Mouse (Mus musculus) lung, postnatal 25 days (tissue): ENCODE data around the gene Jaml.
"Not testable (repeated sequence)": the region's sequence is repeated elsewhere in the genome, so short reads cannot be mapped to it uniquely, and the experiment has no call there.

Experiments used
- DNase-seq: peaks from one replicate; pipeline ENCODE4 v3.0.0; 2022; ENCODE audit warnings: low spot score

The Jaml gene

DNA sequence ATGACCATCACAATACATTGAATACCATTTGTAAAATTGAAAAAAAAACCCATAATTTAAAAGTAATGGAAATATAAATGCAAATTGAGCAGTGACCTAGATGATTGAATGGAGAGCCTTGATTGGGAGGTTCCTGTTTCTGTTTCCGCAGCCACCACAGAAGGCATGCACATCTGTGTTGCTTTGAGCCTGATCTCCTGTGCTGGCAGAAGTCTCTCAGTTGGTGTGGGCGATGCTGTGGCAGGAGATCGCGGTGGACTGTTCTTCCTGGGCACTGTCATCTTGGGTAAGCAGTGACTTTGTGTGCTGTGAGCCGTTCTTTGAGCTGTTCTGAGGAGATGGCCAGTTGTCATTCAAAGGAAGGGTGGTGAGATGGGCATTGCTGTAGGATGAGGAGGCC is at the start of gene Jaml:
Gene Jaml (plus strand): TSS at position 173 of the 400 bp plus-strand sequence.
- DNase-seq, result no peak

DNA sequence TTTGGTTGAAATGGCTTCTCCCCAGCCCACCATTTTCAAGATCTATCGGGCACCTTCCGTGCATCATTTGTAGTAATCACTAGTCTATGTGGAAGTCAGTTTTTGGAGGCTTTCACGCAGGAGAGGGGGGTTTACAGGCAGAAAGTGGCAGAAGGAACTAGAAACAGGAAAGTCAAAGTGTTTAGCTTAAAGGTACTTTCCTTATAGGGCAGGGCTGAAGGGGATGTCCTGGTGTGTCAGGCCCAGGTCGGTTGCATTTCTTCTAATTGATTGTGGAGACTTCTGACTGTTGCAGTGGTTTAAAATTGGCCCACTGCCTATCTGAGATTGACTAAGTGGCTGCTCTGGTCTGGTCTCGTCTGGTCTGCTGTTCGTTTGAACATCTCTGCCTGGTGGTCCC is 48.6 kb upstream of the Jaml start:
- DNase-seq, result no peak

DNA sequence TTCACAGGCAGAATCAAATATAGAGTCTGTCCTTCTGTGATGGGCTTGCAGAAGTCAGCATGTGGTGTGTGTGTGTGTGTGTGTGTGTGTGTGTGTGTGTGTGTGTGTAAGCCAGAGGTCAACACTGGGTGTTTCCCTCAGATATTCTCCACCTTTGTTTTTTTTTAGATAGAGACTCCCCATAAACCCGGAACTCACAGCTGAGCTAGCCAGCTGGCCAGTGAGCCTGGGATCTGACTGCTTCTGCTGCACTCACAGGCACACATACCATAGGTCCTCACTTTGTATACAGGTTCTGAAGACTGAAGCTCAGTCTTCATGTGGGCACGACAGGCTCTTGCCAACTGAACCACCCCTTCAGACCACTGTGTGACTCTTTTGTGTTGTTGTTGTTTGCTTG is 46.7 kb upstream of the Jaml start:
- no peak for DNase-seq

DNA sequence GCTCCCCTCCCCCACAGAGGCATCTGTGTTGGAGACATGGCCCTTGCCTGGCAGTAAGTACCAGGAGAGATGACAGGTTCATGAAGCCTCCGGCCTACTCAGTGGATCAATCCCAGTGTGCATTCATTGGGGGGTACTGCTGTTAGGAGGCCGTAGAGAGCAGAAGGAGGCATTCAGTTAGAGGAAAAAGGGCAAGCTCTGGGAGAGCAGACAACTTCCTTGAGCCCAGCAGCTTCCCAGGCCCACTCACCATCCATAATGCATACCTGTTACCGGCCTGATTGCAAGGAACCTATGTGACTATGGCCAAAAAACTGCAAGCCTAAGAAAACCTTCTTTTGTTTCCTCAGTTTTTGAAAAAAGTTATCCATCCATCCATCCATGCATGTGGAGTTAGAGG is 44.5 kb upstream of the Jaml start:
- DNase-seq, result no peak

DNA sequence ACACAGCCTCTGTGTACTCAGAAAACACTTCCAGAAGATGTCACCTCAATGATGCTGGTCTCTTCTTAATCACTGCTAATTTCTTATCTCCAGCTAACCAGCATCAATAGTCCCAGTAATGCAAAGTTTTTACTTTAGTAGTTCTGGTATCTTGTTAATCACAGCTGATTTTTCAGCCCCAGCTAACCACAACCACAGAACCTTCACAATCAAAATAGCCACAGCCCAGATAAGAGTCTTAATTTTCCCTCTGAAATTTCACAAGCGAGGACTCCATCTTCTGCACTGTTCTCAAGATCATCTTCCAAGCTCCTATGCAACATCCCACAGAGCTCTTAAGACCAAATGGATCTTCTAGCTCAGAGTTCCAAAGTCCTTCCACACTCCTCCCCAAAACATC is 41.2 kb upstream of the Jaml start:
- not testable (repeated sequence) for DNase-seq

DNA sequence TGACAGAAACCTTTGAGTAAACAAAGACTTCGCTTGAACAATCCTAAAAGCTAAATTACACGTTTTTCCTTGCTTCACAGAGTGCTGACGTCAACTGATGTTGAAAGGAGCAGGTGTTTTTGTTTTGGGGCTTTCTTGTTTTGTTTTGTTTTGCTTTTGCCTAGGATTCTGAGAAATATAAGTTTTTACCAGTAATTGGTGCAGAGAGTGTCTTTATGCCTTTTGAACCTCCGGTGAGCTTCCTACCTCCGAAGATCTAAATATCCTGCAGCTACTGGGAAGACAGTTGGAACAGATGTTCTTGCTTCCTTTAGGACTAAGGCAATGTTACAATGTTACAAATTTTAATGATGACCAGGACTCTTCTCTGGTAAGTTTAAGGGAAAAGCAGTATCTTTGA is 39.5 kb upstream of the Jaml start, which contains the start of gene Mpzl2:
Gene Mpzl2 (plus strand): TSS at position 301 of the 400 bp plus-strand sequence.
- no peak for DNase-seq

DNA sequence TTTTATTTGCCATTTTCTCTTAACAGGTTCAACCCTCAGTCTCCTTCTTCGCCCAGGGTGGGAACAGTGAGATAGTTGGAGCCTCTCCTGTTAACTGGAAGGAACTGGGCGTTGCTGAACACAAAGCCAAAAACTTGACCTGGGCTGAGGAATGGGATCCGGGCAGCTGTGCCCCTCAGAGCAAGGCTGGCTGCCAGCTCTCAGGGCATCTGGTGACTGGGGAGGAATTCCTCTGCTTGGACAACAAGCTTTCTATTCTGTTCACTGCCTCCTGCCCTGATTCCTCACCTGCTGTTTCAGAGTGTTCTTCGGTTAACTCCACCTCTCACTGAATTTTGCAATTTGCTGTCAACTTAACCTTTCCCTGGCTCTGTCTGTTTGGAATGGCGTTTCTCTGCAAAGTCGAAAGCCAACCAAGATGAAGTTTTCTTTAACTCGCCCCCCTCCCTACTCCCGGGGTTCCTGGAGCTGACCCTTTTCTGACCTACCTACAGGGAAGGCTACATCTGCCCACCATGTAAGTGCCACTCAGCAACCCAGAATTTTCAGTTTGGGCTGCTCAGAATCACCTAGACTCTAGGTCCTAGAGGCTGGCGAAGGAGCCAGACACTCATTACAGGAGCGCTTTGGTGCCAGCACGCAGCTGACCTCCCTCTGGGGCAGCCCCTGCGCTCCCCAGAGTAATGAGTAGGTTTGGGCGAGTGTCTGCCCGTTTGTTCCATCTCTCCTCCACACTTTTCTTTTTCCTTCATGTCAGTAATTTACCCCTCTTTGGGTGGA is 38.7 kb upstream of the Jaml start:
- DNase-seq, result no peak

DNA sequence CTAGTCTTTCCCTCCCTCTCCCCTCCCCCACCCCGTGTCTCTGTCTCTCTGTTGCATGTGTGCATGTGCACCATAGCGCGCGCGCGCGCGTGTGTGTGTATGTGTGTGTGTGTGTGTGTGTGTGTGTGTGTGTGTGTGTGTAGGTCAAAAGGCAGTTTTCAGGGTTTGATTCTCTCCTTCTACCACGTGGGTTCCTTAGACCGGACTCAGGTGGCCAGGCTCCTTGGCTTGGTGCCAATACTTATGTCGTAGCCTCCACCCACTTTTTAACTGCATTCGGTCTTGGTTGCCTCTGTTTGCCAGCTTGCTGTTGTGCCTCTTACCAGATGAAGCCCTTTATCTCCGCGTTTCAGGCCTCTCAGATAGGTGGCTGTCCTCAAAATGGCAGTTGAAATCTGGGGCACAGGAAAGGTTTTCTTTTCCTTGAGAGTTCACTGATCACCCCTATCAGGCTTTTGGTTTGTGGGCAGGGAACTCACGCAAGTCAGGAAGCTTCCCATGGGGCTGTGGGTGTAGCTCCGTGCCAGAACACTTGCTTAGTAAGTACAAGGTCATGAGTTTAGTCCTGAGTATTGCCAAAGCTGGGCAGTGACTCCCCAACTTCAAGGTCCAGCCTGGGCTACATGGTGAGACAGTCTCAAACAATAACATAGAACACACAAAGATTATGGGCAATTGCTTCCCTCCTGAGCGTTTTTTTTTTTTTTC is 37.7 kb upstream of the Jaml start:
- DNase-seq, result no peak

DNA sequence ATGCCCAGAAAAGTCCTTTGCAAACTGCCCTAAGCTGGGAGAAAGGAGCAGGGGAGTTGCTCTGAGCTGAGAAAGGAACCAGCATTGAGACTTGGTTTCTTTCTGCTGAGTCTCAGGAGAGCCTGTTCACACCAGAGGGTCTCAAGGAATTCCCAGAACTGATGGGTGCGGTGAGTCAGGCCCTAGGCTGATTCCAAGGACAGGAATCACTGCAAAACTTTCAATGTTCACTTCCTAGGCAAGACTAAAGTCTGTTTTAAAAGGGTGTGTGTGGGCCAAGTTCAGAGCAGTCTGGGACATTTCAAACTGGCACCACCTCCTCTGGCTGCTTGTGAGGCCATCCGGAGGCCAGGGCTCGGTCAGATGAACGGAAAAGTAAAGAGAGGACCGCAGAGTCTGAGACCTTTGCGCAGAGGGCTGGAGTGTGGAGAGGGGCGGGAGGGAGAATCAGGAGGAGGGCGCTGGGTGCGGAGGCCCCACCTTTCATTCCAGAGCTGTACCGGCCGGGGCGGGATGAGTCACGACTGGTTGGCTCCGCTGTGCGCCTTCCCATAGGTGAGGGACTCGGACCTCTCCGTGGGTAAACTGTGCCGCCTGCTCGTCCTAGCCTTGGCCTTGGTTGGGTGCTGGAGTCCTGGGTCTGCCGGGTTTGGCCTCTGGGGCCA is 36.8 kb upstream of the Jaml start:
- DNase-seq, result peak; percentile 71

DNA sequence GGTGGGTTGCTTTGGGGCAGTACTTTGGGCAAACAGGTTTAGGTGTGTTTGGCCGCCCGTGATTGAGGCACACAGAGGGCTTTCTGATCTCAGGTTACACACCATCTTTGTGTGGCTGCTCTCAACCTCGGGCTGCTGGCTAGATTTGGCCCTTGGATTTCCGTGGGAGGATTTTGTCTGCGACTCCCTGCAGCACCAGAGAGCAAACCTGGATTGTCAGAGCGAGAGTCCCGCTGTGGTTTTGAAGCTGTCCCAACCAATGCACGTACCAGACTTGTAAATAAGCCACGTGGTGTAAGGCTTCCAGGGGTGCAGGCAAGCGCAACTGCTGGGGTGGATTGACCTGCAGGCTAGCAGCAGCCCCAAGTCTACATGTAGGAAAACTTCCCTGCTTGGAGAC is 36.0 kb upstream of the Jaml start:
- DNase-seq, result no peak

DNA sequence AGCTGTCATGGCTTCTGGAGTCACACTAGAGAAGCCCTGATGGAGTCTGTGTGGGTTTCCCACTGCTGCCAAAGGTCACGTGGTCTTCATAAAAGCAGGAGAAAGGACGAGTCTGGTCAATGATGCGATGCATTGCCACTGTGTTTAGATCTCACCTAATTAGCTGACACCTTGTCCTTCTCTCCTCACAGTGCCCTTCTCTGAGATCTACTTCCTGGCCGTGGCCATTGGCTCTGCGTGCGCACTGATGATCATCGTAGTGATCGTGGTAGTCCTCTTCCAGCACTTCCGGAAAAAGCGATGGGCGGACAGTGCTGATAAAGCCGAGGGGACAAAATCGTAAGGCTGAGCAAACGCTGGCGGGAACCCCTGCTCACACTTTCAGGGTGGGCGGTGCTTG is 32.0 kb upstream of the Jaml start:
- no peak for DNase-seq

DNA sequence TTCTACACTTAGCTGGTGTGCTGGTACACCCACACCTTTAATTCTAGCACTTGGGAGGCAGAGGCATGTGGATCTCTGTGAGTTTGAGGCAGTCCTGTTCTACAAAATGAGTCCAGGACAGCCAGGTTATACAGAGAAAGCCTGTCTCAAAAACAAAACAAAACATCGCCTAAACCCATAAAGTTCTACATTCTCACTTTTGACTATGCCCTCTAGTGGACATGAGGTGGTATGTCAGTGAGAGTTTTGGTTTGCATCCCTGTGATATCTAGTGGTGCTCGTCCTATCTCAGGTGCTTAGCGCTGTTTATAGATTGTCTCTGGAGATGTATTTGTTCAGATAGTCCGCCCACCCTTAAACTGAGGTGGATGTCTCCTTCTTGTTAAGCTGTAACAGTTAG is 30.5 kb upstream of the Jaml start:
- no peak for DNase-seq

DNA sequence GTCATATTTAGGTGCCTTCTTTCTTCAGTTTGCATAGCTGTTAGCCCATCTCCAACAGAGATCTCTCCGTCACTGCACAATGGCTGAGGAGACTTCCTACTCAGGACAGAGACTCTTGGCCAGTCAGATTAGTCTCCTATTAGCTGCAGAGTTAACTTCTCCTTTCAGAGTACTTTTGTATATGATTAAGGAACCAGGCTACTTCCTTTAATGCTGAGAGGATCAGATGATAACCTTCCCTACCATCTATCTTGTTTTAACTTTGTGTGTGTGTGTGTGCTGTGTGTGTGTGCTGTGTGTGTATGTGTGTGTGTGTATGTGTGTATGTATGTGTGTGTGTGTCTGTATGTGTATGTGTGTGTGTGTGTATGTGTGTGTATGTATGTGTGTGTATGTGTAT is 29.3 kb upstream of the Jaml start:
- DNase-seq, result no peak

DNA sequence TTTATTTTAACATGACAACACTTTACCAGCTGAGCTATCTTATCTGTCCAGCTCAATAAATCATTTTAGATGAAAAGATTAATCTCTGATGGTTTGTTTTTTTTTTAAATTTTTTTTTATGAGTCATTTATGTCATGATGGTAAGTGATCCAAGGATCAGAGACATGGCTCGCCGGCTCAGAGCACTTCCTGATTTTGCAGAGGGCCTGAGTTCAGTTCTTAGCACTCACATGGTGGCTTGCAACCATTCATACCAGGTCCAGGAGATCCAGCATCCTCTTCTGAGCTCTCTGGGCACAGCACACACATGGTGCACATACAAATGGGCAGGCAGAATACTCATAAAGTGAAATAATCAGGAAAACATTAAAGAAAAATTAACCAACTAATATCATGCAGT is 28.7 kb upstream of the Jaml start:
- no peak for DNase-seq

DNA sequence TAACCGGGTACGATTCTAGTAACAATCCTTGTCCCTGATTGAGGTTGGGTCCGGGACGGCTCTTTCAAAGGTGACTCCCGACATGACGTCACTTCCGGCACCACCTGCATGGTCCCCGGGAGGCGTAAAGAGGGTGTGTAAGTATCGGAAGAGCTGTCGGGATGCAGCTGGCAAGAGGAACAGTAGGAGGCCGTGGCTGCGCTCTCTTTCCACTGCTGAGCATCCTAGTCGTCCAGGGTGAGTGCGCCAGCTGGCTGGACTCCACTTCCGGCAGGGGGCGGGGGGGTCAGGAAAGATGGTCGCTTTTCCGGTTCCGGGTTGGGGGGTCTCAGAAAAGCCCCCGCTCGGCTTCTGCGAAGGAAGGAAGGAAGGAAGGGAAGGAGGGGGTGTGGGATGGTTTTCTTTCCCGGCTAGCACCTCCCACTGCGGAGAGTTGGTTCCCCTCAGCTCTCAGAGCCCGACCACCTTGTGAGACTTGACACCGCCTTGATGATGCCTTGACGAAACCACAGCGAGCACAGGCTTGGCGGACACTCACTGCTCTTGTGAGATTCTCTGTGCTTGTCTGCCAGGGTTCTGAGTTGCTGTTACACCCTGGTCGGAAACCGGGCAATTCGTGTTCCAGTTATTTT is 23.8 kb upstream of the Jaml start, which contains the start of gene Mpzl3:
Gene Mpzl3 (plus strand): TSS at position 105 of the 632 bp plus-strand sequence.
- DNase-seq, result peak; percentile 79

DNA sequence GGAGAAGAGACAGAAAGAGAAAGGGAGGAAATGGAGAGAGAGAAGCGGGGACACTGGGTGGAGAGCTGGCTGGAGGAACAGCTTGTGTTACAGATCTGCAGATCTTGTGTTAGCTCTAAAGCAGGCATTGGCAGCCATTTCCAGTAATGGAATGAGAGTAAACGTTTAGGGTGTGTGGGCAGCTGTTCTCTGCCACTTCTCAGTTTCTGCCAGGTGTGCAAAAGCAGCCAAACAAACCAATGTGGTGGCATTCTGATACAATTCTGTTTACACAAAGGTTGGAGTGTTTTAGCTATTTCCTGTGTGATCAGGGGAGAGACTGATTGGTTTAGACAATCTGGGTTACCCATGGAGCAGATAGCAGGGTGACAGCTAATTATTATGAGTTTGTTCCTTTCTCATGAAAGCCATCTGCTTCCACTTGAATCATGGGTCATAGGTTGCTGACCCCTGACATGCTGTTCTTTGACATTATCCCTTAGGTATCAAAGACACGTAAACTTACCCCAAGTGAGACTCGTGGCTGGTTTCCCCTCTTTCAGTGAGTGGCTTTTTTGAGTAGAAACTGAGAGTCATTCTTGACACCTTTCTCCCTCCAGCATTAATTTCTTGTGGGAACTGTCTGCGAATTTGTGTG is 20.6 kb upstream of the Jaml start:
- no peak for DNase-seq

DNA sequence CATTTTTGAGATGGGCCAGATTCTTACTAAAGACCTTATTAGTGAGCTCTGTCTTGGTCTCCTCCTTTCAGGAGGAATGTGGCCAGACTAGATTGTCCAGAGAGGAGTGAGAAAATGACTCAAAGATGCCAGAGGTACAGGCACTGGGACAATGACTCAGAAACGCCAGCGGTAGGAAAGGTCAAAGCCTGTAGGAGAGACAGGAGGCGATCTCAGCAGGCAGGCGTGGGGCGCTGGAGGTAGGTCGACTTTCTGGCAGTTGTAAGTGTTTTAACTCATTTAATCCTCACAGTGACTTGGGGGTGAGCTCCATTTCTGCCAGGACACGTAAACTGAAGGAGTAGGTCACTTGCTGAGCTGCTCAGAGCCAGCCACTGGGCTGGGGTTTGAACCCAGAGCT is 18.8 kb upstream of the Jaml start:
- no peak for DNase-seq

DNA sequence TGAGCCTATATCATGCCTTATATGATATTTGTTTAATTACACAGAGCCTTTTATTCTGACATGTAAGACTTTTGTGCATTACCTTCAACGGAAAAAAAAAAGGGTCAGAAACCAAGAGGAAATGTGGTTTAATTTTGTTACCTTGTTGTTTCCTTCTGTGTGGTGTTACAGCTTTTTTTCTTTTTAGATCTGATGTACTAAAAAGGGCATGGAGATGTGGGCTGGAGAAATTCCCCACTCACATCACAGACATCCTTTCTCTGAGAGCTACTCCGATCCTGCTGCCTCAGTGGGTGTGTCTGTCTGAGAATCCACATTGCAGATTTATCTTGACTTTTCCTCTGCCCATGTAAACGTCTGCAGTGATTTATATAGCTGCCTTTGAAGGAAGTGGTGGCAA is 16.3 kb upstream of the Jaml start:
- no peak for DNase-seq

DNA sequence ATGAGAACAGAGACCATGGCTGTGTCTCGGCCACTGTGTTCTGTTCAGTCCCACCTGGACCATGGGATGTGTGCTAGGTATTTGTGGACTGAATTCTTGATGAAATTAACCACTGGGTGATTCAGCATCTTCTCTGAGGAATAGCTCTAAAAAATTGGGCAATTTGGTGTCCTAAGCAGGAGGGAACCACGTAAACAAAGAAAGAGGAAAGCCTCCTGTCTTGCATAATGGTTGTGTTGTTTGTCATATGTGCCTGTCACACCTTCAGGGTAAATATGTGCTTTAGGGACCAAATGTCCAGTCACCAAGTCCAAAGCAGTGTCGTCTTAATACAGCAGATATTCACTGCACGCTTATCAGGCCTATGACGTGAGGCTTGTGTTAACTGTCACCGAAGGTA is 14.6 kb upstream of the Jaml start:
- DNase-seq, result no peak

DNA sequence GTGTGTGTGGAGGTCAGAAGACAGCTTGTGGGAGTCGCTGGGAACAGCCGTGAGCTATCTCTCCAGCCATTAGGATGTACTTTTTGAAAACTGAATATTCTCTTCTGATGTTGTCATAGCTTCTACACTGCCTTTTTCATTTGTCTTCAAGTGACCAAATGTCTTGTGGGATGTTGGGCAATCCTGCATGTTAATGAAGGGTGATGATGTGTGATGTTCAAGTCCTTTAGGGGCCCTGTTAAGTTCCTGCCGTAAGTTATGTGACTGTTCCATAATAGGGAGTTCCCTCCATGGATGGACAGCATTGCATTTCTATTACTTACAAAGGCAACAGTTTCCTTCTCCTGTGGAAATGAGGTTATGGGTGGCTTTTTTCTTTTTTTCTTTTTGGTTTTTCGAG is 12.2 kb upstream of the Jaml start:
- no peak for DNase-seq

DNA sequence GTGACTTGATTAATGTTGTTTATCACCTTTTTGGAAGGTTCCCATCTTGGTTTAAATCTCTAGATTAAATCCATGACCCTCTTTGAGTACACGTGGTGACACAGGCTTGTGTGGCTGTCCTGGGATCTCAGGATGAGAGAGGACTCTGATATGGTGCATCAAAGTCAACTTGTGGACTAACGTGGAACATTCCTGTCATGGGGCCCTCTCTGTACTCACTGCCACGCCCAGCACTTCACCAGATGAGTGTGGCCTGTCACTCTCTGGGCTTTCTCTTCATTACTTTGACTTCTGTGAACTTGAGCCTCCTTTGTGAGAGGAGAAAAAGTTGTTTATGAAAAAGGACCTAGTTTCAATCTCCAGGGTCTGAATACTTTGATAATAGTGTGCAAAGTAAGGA is 7.2 kb upstream of the Jaml start:
- DNase-seq, result no peak

DNA sequence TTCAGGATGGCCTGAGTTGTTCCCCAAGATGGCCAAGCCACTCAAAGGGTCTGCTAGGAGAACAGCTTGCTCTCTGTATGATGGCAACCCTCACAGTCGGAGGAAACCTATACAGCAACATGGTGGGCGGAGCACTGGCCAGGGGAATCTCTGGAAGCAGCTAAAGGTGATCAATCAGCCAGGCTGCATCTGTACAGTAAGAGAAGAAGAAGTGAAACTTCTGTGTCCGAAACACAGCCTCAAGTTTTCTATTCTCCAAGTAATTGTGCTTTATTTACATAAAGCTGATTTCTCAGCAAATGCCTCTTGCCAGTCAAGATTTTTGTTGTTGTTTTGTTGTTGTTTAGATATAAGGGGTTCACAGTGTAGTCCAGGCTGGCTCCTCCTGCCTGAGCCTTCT is 1.1 kb upstream of the Jaml start:
- no peak for DNase-seq
